ENCODE assay signal across 7 mouse cellular contexts in genomic region chr6:49227184-49227735, GRCm38 (mm10). TPM values are rescaled to one million over a fixed set of nuclear protein-coding genes. Genes with fewer than 3 reads are reported as not detected.
A peak's percentile ranks its signal among the peaks of the same experiment; 100 is the strongest.
DNase-seq lines count a peak whose midpoint lies in the region; ATAC-seq and TF ChIP-seq lines count a peak whose summit lies in the region.

No protein-coding gene starts in this region.

- no peaks in the 10 kb centered on the region for H3K36me3 ChIP-seq in midbrain, embryonic 11.5 days (ENCODE audit: control insufficient read depth, insufficient read depth, low read length)
- H3K36me3 ChIP-seq in midbrain, embryonic 16.5 days (ENCODE audit: control insufficient read depth, insufficient read depth, low read length), result no peaks in the 10 kb centered on the region
- no peaks in the 10 kb centered on the region for H3K36me3 ChIP-seq in heart, embryonic 16.5 days (ENCODE audit: control insufficient read depth, insufficient read depth)
- H3K36me3 ChIP-seq in liver, embryonic 11.5 days (ENCODE audit: control insufficient read depth, insufficient read depth, low read length), result no peaks in the 10 kb centered on the region
- no peaks in the 10 kb centered on the region for H3K36me3 ChIP-seq in stomach, embryonic 16.5 days (ENCODE audit: control insufficient read depth, insufficient read depth, low read length)

- H3K4me3 ChIP-seq in midbrain, embryonic 11.5 days (ENCODE audit: low read depth, low read length), result no peak overlapping the region
- no peak overlapping the region for H3K4me3 ChIP-seq in midbrain, embryonic 16.5 days (ENCODE audit: low read depth, low read length)
- H3K4me3 ChIP-seq in heart, embryonic 16.5 days (ENCODE audit: low read length), result peak overlapping the region; percentile 4; the same call in 1 of the 2 replicates
- H3K4me3 ChIP-seq in liver, embryonic 11.5 days (ENCODE audit: low read depth, low read length), result no peak overlapping the region
- peak overlapping the region; percentile 22 for H3K4me3 ChIP-seq in stomach, embryonic 16.5 days (replicated peaks; ENCODE audit: low read length)

- TF ChIP-seq CTCF in brain, embryonic 14.5 days (IDR thresholded peaks at IDR 0.05; ENCODE audit: borderline replicate concordance, extremely low read depth, insufficient read depth, insufficient read length), result peak; percentile 72

- ATAC-seq in midbrain, embryonic 11.5 days (ENCODE audit: low FRiP score), result no peak
- no peak for ATAC-seq in midbrain, embryonic 16.5 days
- ATAC-seq in heart, embryonic 16.5 days (replicated peaks; ENCODE audit: extremely low read depth, insufficient read depth, low FRiP score), result no peak
- peak; percentile 73 for ATAC-seq in liver, embryonic 11.5 days (replicated peaks; ENCODE audit: low FRiP score)
- ATAC-seq in stomach, embryonic 16.5 days (ENCODE audit: insufficient read depth, low FRiP score), result 0 out of 2 replicates have a peak, but pooled peaks have one; percentile 37

- 9% methylated on average over 15 of the region's 15 CpGs for WGBS in midbrain, embryonic 11.5 days
- 7% methylated on average over 15 of the region's 15 CpGs for WGBS in midbrain, embryonic 16.5 days
- 7% methylated on average over 15 of the region's 15 CpGs for WGBS in heart, embryonic 16.5 days
- WGBS in liver, embryonic 11.5 days, result 7% methylated on average over 15 of the region's 15 CpGs
- 8% methylated on average over 15 of the region's 15 CpGs for WGBS in stomach, embryonic 16.5 days

- H3K9ac ChIP-seq in midbrain, embryonic 11.5 days (ENCODE audit: low read length), result no peak overlapping the region
- no peak overlapping the region for H3K9ac ChIP-seq in midbrain, embryonic 16.5 days (ENCODE audit: low read depth, low read length)
- H3K9ac ChIP-seq in heart, embryonic 16.5 days (ENCODE audit: low read length), result no peak overlapping the region
- no peak overlapping the region for H3K9ac ChIP-seq in liver, embryonic 11.5 days (ENCODE audit: low read depth, low read length)
- H3K9ac ChIP-seq in stomach, embryonic 16.5 days (ENCODE audit: low read length), result no peak overlapping the region

- no peak for TF ChIP-seq POLR2A in brain, embryonic 14.5 days (IDR thresholded peaks at IDR 0.05; ENCODE audit: borderline replicate concordance, extremely low read depth, insufficient read depth, insufficient read length, poor library complexity, severe bottlenecking)

- DNase-seq in midbrain, embryonic 11.5 days (ENCODE audit: low spot score, missing footprints), result peak; percentile 91
- peak; percentile 74 for DNase-seq in brain, embryonic 14.5 days (ENCODE audit: low read depth)
- DNase-seq in liver, embryonic 11.5 days (ENCODE audit: low spot score), result peak; percentile 58
- DNase-seq in cerebellum, adult 11-12 months, result no peak

- H3K27me3 ChIP-seq in midbrain, embryonic 11.5 days (ENCODE audit: control insufficient read depth, insufficient read depth, low read length), result no peaks in the 10 kb centered on the region
- no peaks in the 10 kb centered on the region; the same call in 1 of the 2 replicates for H3K27me3 ChIP-seq in midbrain, embryonic 16.5 days (ENCODE audit: control insufficient read depth, insufficient read depth, low read depth, low read length)
- no peaks in the 10 kb centered on the region for H3K27me3 ChIP-seq in heart, embryonic 16.5 days (ENCODE audit: control insufficient read depth, insufficient read depth, low read length)
- no peaks in the 10 kb centered on the region for H3K27me3 ChIP-seq in liver, embryonic 11.5 days (replicated peaks; ENCODE audit: control insufficient read depth, insufficient read depth, low read length)
- H3K27me3 ChIP-seq in stomach, embryonic 16.5 days (ENCODE audit: control insufficient read depth, insufficient read depth, low read length), result no peaks in the 10 kb centered on the region

- H3K4me2 ChIP-seq in midbrain, embryonic 11.5 days, result no peak overlapping the region
- no peak overlapping the region for H3K4me2 ChIP-seq in midbrain, embryonic 16.5 days (ENCODE audit: low read length)
- H3K4me2 ChIP-seq in heart, embryonic 16.5 days (ENCODE audit: low read depth, low read length), result peak overlapping the region; percentile 52; the same call in 1 of the 2 replicates
- H3K4me2 ChIP-seq in liver, embryonic 11.5 days, result peak overlapping the region; percentile 31
- peak overlapping the region; percentile 36 for H3K4me2 ChIP-seq in stomach, embryonic 16.5 days (ENCODE audit: low read depth, low read length)

- H3K9me3 ChIP-seq in midbrain, embryonic 11.5 days (ENCODE audit: control insufficient read depth, low read length), result no peaks in the 10 kb centered on the region
- H3K9me3 ChIP-seq in midbrain, embryonic 16.5 days (replicated peaks; ENCODE audit: control insufficient read depth, low read length, poor library complexity, severe bottlenecking), result no peaks in the 10 kb centered on the region
- no peaks in the 10 kb centered on the region for H3K9me3 ChIP-seq in heart, embryonic 16.5 days (replicated peaks; ENCODE audit: control insufficient read depth, low read length)
- no peaks in the 10 kb centered on the region for H3K9me3 ChIP-seq in liver, embryonic 11.5 days (ENCODE audit: control insufficient read depth, low read length)
- H3K9me3 ChIP-seq in stomach, embryonic 16.5 days (replicated peaks; ENCODE audit: control insufficient read depth, low read length), result no peaks in the 10 kb centered on the region

- no peak overlapping the region for H3K27ac ChIP-seq in midbrain, embryonic 11.5 days (ENCODE audit: low read depth, low read length)
- no peak overlapping the region for H3K27ac ChIP-seq in midbrain, embryonic 16.5 days (ENCODE audit: low read length)
- no peak overlapping the region for H3K27ac ChIP-seq in heart, embryonic 16.5 days (ENCODE audit: low read length)
- no peak overlapping the region for H3K27ac ChIP-seq in liver, embryonic 11.5 days (ENCODE audit: low read depth, low read length)
- no peak overlapping the region for H3K27ac ChIP-seq in stomach, embryonic 16.5 days (ENCODE audit: low read length)

- no peaks in the 10 kb centered on the region for H3K4me1 ChIP-seq in midbrain, embryonic 11.5 days (ENCODE audit: control insufficient read depth, insufficient read depth, low read length)
- H3K4me1 ChIP-seq in midbrain, embryonic 16.5 days (ENCODE audit: control insufficient read depth, insufficient read depth, low read length), result no peaks in the 10 kb centered on the region
- no peaks in the 10 kb centered on the region for H3K4me1 ChIP-seq in heart, embryonic 16.5 days (ENCODE audit: control insufficient read depth, insufficient read depth, low read length)
- H3K4me1 ChIP-seq in liver, embryonic 11.5 days (replicated peaks; ENCODE audit: control insufficient read depth, insufficient read depth, low read length), result no peaks in the 10 kb centered on the region; the same call in 1 of the 2 replicates
- peaks cover 8% of the 10 kb centered on the region; the same call in 1 of the 2 replicates for H3K4me1 ChIP-seq in stomach, embryonic 16.5 days (ENCODE audit: control insufficient read depth, insufficient read depth, low read length)

RNA-seq across cellular contexts. Expression of gene Igf2bp3, which starts 12.5 kb away (rescaled TPM):
- 145 and 155 TPM in 2 replicates for polyA plus RNA-seq in midbrain, embryonic 11.5 days (2014; fragmentation: Nextera tagmentation; extraction: Ambion mirVana)
- polyA plus RNA-seq in midbrain, embryonic 16.5 days (2015; fragmentation: Nextera tagmentation; extraction: Ambion mirVana), result 17.1 and 24.0 TPM in 2 replicates
- 22.0 and 22.6 TPM in 2 replicates for polyA plus RNA-seq in brain, embryonic 14.5 days (2012; rRNA removed)
- polyA plus RNA-seq in heart, embryonic 16.5 days (2015; fragmentation: Nextera tagmentation; extraction: Ambion mirVana), result 33.1 and 33.5 TPM in 2 replicates
- polyA plus RNA-seq in liver, embryonic 11.5 days (2014; fragmentation: Nextera tagmentation; extraction: Ambion mirVana), result 57.8 and 61.5 TPM in 2 replicates
- polyA plus RNA-seq in stomach, embryonic 16.5 days (2015; fragmentation: Nextera tagmentation; extraction: Ambion mirVana), result 47.0 and 53.6 TPM in 2 replicates

RNA-seq across cellular contexts. Expression of gene Tra2a, which starts 36.6 kb away (rescaled TPM):
- polyA plus RNA-seq in midbrain, embryonic 11.5 days (2014; fragmentation: Nextera tagmentation; extraction: Ambion mirVana), result 57.6 and 61.2 TPM in 2 replicates
- 105 and 141 TPM in 2 replicates for polyA plus RNA-seq in midbrain, embryonic 16.5 days (2015; fragmentation: Nextera tagmentation; extraction: Ambion mirVana)
- polyA plus RNA-seq in brain, embryonic 14.5 days (2012; rRNA removed), result 199 and 246 TPM in 2 replicates
- polyA plus RNA-seq in heart, embryonic 16.5 days (2015; fragmentation: Nextera tagmentation; extraction: Ambion mirVana), result 60.9 and 69.8 TPM in 2 replicates
- 31.2 and 37.1 TPM in 2 replicates for polyA plus RNA-seq in liver, embryonic 11.5 days (2014; fragmentation: Nextera tagmentation; extraction: Ambion mirVana)
- polyA plus RNA-seq in stomach, embryonic 16.5 days (2015; fragmentation: Nextera tagmentation; extraction: Ambion mirVana), result 85.9 and 87.7 TPM in 2 replicates

Comparison
In these comparisons a context has a peak if more than half of its experiments do, and no peak if none do; other contexts are left out.
1. ATAC-seq: peak in liver, embryonic 11.5 days (single experiment) and stomach, embryonic 16.5 days (single experiment); none in midbrain, embryonic 11.5 days (single experiment), midbrain, embryonic 16.5 days (single experiment) and heart, embryonic 16.5 days (single experiment).
2. H3K4me2 ChIP-seq: peak in heart, embryonic 16.5 days (single experiment), liver, embryonic 11.5 days (single experiment) and stomach, embryonic 16.5 days (single experiment); none in midbrain, embryonic 11.5 days (single experiment) and midbrain, embryonic 16.5 days (single experiment).
3. H3K4me3 ChIP-seq: peak in heart, embryonic 16.5 days (single experiment) and stomach, embryonic 16.5 days (single experiment); none in midbrain, embryonic 11.5 days (single experiment), midbrain, embryonic 16.5 days (single experiment) and liver, embryonic 11.5 days (single experiment).